Mouse (Mus musculus) layer of hippocampus, adult 9-10 months (tissue): ENCODE data around the gene Plppr1.

ENCODE experiments used
- DNase-seq: peaks from one replicate; pipeline ENCODE4 v3.0.0; 2022; ENCODE audit warnings: low spot score

Gene Plppr1

GRCm38 (mm10) chr4:49059021-49059401 is at the start of gene Plppr1:
Gene Plppr1, plus strand, starts transcription at chr4:49059273.
- no peak for DNase-seq

- no peak for DNase-seq
Measured at GRCm38 (mm10) chr4:49016701-49017100, 42.4 kb upstream of the Plppr1 start.

GRCm38 (mm10) chr4:49023221-49023620 is 35.9 kb upstream of the Plppr1 start:
- no peak for DNase-seq

DNA sequence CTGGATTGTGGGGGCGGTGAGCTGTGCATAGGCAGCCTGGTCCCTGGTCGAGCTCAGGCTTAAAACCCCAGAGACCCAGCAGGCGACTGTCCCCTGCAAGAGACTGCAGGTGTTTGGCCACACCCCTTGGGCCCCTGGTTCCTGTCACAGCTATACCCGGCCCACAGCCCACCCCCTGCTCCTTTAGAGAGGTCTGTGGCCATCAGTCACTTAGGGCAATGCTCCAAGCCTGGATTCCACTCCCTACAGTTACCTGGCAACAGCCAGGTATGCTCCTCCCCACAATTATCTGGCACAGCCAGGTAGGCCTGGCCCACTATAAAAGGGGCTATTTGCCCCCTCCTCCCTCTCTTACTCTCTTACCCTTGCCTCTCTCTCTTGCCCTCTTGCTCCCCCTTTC is 20.8 kb upstream of the Plppr1 start:
- no peak for DNase-seq

DNA sequence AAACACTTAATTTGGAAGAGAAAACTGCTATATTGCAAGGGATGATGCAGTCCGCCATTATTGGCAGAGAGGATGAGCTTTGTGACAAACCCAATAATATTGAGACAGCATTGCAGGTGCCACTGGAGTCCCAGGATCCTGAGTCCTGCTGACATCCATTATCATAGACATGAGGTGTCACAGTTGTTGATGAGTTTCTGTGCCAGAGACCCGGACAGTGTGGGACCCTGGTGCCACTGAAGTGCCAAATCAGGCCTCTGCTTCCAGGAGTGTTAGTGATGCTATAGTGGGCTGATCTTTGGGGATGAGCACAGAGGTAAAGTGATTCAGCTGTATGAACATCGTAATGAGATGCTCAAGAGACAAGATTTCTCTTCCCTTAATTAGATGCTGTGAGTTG is 19.2 kb upstream of the Plppr1 start:
- no peak for DNase-seq

GRCm38 (mm10) chr4:49041655-49042054 is 17.4 kb upstream of the Plppr1 start:
- no peak for DNase-seq

- no peak for DNase-seq
Measured at GRCm38 (mm10) chr4:49050628-49051027, 8.4 kb upstream of the Plppr1 start.

- DNase-seq, result no peak
Measured at GRCm38 (mm10) chr4:49057916-49058315, 1.2 kb upstream of the Plppr1 start.

DNA sequence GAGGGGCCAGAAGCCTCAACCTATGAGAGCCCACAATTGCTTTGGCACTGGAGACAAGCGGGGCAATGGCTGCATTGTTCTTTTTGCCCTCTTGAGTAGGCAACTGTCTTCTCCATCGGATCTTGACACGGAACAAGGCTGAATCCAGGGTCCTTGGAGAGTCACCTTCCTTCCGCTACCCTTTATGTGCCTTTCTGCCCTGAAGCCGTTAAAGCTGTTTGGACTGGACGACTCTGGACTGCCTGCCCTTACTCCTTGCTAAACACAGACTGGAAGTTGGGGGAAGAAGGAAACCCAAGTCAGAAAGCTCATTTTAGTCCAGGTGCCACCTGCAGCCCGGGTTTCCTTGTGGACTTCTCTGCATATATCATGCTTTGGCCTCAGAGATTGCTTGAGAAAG is 516 bp upstream of the Plppr1 start:
- DNase-seq, result no peak

GRCm38 (mm10) chr4:49059402-49060381 is 619 bp downstream of the Plppr1 start:
- no peak for DNase-seq

- no peak for DNase-seq
Measured at GRCm38 (mm10) chr4:49069471-49069870, 10.4 kb downstream of the Plppr1 start.

DNA sequence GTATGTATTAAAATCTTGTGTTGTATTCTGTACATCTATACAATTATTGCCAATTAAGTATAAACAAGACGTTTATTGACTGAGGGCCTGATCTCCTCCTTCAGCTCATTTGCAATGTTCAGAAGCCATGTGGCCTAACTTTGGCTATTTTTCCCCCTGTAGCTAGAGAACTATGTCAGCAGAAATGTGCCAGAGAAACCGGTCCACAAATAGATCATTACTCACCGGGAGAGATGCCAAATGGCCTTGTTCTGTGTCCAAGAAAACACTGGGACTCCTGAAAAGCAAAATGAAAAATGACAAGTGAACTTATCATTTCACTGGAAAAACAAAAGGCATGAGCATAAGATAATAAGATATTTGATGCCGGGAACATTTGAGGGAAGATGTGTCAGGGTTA is 13.8 kb downstream of the Plppr1 start:
- peak; percentile 56 for DNase-seq

GRCm38 (mm10) chr4:49075881-49076280 is 16.8 kb downstream of the Plppr1 start:
- no peak for DNase-seq

GRCm38 (mm10) chr4:49079399-49079798 is 20.3 kb downstream of the Plppr1 start:
- no peak for DNase-seq

DNA sequence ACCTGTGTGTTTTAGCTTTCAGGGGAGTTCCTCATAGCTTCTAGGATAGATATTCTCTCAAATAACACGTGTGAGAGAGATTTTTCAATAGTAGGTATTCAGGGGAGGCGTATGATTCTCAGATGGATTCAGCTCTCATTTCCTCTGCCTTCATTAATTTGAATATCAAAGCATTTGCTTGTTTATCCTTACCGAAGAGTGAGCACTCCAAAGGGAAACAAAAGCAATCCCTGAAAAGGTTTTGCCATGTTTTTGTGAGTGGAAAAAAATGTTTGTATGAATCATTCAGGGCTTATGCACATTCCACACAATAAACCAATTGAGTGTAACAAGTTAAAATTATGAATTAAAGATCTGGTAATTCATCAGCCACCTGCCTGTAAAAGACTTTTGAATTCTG is 29.1 kb downstream of the Plppr1 start:
- no peak for DNase-seq

GRCm38 (mm10) chr4:49090461-49090860 is 31.4 kb downstream of the Plppr1 start:
- no peak for DNase-seq

DNA sequence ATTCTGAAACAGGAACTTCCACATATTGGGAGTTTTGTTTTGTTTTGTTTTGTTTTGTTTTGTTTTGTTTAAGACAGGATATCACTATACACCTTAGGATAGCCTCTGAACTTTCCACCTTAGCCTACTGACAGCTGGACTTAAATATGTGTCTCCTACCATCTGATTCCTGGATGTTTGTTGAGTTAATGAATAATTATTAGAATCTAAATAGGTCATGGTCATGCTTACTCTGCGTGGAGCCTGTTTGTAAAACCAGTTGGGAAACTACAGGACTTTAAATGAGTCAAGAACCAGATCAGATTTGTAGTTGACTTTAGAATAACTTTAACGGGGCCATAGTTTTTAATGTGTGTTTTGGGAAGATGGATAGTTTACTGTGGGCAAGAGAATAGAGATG is 40.4 kb downstream of the Plppr1 start:
- DNase-seq, result no peak

DNA sequence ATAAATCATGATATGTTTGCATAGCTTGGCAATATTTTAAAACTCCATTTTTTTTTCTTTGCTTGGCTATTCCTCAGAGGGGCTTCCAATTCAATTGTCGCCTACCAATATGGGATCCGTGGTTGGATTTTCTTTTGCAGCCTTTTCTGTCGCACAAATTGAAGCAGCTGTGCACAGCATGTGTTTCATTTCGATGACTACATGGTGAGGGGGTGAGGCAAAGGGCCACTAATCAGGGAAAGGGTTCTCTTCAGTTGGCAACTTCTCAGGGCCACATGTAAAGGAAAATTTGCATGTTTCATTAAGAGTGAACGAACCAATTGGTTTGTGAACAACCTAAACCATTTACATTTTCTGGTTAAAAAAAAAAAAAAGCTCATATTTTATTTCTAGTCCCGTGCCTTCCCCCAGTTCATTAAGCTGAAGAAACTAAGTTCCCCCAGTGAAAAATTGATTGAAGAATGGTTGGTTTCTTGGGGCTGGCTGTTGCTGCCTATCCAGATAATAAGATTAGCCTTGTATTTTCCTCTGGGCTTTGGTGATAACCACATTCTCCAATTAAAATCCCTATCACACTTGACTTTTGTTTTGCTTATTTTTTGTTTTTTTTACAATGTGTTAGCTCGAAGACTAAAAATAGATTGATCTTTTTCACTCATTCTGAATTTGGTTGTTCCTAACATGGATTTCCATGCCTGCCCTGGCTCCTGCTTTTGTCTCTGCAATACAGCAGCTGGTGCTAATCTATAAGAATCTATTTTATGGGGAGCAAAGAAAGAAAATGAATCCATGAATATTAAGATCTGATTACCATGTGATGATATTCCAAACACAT is 43.1 kb downstream of the Plppr1 start:
- DNase-seq, result no peak

- DNase-seq, result no peak
Measured at GRCm38 (mm10) chr4:49102769-49103193, 43.7 kb downstream of the Plppr1 start.

- DNase-seq, result no peak
Measured at GRCm38 (mm10) chr4:49104860-49105259, 45.8 kb downstream of the Plppr1 start.

GRCm38 (mm10) chr4:49107895-49108294 is 48.8 kb downstream of the Plppr1 start:
- DNase-seq, result no peak

GRCm38 (mm10) chr4:49108371-49108770 is 49.3 kb downstream of the Plppr1 start:
- no peak for DNase-seq

GRCm38 (mm10) chr4:49109989-49110388 is 50.9 kb downstream of the Plppr1 start:
- no peak for DNase-seq
